Mouse (Mus musculus): Measurements from ENCODE around the gene Rbm33.

Rbm33 gene

GRCm38 (mm10) chr5:28323822-28324221, 6.9 kb downstream of the Rbm33 start:
- no peak for DNase-seq (ENCODE audit: extremely low read depth, insufficient read length, low spot score)

- DNase-seq (ENCODE audit: extremely low read depth, insufficient read length, low spot score) = no peak
These were observed 7.5 kb downstream of the Rbm33 start for GRCm38 (mm10) chr5:28324457-28324856.

- DNase-seq (ENCODE audit: extremely low read depth, insufficient read length, low spot score) = no peak
These were observed 12.3 kb downstream of the Rbm33 start for GRCm38 (mm10) chr5:28329024-28329806.

GRCm38 (mm10) chr5:28333731-28334130, 16.8 kb downstream of the Rbm33 start:
- DNase-seq (ENCODE audit: extremely low read depth, insufficient read length, low spot score) = no peak

GRCm38 (mm10) chr5:28351857-28352513, 35.1 kb downstream of the Rbm33 start:
- no peak for DNase-seq (ENCODE audit: extremely low read depth, insufficient read length, low spot score)

- DNase-seq (ENCODE audit: extremely low read depth, insufficient read length, low spot score) = no peak
These were observed 38.7 kb downstream of the Rbm33 start for GRCm38 (mm10) chr5:28355614-28356013.

- DNase-seq (ENCODE audit: extremely low read depth, insufficient read length, low spot score) = no peak
These were observed 43.8 kb downstream of the Rbm33 start for GRCm38 (mm10) chr5:28360745-28361144.

- DNase-seq (ENCODE audit: extremely low read depth, insufficient read length, low spot score) = no peak
These were observed 51.1 kb downstream of the Rbm33 start for GRCm38 (mm10) chr5:28368056-28368455.

GRCm38 (mm10) chr5:28370836-28371235, 53.9 kb downstream of the Rbm33 start:
- no peak for DNase-seq (ENCODE audit: extremely low read depth, insufficient read length, low spot score)

GRCm38 (mm10) chr5:28372172-28372664, 55.3 kb downstream of the Rbm33 start:
- no peak for DNase-seq (ENCODE audit: extremely low read depth, insufficient read length, low spot score)

GRCm38 (mm10) chr5:28373498-28374427, 56.8 kb downstream of the Rbm33 start:
- no peak for DNase-seq (ENCODE audit: extremely low read depth, insufficient read length, low spot score)

- DNase-seq (ENCODE audit: extremely low read depth, insufficient read length, low spot score) = no peak
These were observed 60.4 kb downstream of the Rbm33 start for GRCm38 (mm10) chr5:28377299-28377698.

GRCm38 (mm10) chr5:28382289-28382688, 65.4 kb downstream of the Rbm33 start:
- no peak for DNase-seq (ENCODE audit: extremely low read depth, insufficient read length, low spot score)

- no peak for DNase-seq (ENCODE audit: extremely low read depth, insufficient read length, low spot score)
These were observed 69.9 kb downstream of the Rbm33 start for GRCm38 (mm10) chr5:28386783-28387182.

- DNase-seq (ENCODE audit: extremely low read depth, insufficient read length, low spot score) = no peak
These were observed 70.7 kb downstream of the Rbm33 start for GRCm38 (mm10) chr5:28387531-28388179.

- DNase-seq (ENCODE audit: extremely low read depth, insufficient read length, low spot score) = no peak
These were observed 71.3 kb downstream of the Rbm33 start for GRCm38 (mm10) chr5:28388184-28388583.

- no peak for DNase-seq (ENCODE audit: extremely low read depth, insufficient read length, low spot score)
These were observed 73.3 kb downstream of the Rbm33 start for GRCm38 (mm10) chr5:28390189-28390588.

GRCm38 (mm10) chr5:28397344-28397743, 80.4 kb downstream of the Rbm33 start:
- DNase-seq (ENCODE audit: extremely low read depth, insufficient read length, low spot score) = peak; percentile 19

GRCm38 (mm10) chr5:28398736-28399135, 81.8 kb downstream of the Rbm33 start:
- no peak for DNase-seq (ENCODE audit: extremely low read depth, insufficient read length, low spot score)

GRCm38 (mm10) chr5:28399451-28400115, 82.7 kb downstream of the Rbm33 start:
- DNase-seq (ENCODE audit: extremely low read depth, insufficient read length, low spot score) = no peak
